Mouse (Mus musculus): ENCODE measurements around the gene Ino80. TPM values are rescaled to one million over a fixed set of nuclear protein-coding genes. Genes with fewer than 3 reads are reported as not detected.

Ino80 gene
- total RNA-seq, 2 experiments from 2014 or later: 16.1 to 21.0 TPM

GRCm38 (mm10) chr2:119454558-119454957, 22.9 kb downstream of the Ino80 start:
- no peak for DNase-seq

- DNase-seq: peak; percentile 56
Observed at GRCm38 (mm10) chr2:119436988-119437387, 40.5 kb downstream of the Ino80 start.

GRCm38 (mm10) chr2:119436467-119436866, 41.0 kb downstream of the Ino80 start:
- DNase-seq: no peak

- DNase-seq: peak; percentile 35
Observed at GRCm38 (mm10) chr2:119413819-119414218, 63.7 kb downstream of the Ino80 start.

DNA sequence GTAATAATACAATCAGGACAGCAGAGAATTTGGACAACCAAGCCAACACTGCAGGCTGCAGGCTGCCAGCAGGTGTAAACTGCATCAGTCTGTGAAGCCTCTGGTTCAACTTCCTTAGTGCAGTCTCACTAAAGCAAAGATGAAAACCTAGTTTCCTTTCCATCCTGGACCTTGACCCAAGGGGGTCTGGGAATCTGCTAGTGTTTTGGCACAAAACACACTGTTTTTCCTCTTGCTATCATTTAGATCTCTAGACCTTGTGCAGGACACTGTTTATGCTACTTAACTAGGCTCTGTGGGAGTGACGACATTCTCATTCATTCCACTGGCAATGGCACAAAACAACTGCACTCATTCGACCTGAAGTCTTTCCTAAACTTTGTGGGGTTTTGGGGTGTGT, 65.8 kb downstream of the Ino80 start:
- no peak for DNase-seq

GRCm38 (mm10) chr2:119411016-119411415, 66.5 kb downstream of the Ino80 start:
- no peak for DNase-seq

GRCm38 (mm10) chr2:119408733-119409132, 68.8 kb downstream of the Ino80 start:
- DNase-seq: no peak

DNA sequence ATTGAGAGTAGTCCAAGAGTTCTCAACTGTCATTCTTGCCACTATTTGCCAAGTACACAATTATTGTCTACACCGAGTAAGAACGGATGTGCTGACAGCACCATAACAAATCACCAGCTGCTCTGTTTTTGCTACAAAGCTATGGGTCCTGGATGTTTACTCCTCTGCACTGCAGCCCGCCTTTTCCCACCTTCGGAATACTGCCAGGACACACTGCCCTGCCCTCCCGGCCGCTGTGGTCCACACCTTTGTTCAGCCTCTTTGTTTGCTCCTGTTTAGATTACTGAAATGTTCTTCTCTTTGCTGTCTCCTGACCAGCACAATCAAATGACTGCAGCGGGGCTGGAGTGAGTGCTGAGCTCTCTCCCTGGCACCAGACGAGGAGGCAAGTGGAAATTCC, 69.2 kb downstream of the Ino80 start:
- peak; percentile 14 for DNase-seq

- no peak for DNase-seq
Observed at GRCm38 (mm10) chr2:119399313-119399712, 78.2 kb downstream of the Ino80 start.

DNA sequence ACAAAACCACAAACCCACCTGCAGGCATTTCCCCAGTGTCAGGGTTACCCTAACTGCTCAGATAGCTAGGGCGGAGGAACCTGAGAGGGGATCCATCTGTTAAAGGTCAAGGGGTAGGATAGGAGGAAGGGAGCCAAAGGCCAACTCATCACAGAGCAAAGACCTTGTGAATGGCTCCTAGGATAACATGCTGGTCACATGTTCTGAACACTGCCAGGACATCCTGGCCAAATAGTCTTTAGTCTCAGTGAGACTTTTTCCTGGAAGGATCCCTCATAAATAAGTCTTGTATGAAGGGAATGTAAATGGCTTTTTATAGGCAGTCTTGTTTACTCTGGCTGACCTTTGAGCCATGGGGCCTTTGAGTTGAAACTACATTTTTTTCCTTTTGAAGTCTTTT, 78.8 kb downstream of the Ino80 start:
- peak; percentile 39 for DNase-seq

DNA sequence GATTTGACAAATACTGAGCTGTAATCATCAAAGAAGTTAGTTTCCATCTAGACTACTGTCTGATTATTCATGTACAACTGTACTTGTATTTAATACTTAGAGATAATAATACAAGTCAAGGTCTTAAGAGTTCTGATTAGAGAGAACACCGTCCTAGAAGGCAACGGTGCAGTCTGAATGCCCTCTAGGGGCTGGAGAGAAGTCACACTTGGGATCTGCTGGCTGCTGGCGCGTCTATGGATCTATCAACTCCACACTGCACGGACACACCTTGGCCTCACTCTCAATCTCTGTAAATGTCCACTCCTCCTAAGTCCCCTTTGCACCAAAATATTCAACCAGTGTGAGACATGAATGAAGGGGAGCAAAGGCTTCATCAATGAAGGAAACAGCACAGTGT, 79.2 kb downstream of the Ino80 start:
- DNase-seq: no peak

GRCm38 (mm10) chr2:119389992-119390391, 87.5 kb downstream of the Ino80 start:
- no peak for DNase-seq

DNA sequence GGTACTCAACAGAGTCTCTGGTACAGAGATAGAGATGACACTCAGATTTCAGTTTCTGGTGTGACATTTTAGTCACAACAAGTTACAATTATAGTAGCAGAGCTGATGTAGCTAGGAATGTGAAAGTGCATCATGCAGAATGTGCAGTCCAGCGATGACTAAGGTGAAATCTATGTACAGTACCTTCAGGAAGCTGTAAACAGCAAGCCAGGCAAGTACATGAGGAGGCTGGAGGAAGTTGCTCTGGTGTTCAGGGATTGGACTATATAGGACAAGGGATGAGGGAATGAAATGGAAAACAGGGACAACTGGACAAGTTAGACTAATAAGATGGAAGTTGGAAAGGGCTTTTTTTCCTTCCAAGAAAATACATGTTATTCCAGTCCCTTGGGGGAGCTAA, 89.2 kb downstream of the Ino80 start:
- DNase-seq: no peak

DNA sequence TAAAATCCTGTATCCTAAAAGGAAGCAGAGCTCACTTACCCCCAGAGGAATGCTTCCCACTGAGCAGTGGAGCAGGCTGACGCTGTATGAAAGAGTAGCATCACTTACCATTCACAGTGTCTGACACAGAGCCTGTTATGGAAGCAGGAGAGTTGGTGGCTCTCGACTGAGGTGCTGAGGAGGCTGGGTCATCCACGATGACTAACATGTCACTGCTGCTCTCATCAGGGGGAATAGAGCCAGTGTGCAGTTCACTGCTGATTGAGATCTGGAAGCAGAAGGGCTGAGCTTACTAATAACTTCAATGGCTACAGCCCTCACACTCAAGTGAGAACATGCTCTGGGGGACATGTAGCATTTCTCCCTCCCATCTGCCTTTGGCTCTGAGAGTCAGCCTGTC, 98.0 kb downstream of the Ino80 start:
- no peak for DNase-seq

DNA sequence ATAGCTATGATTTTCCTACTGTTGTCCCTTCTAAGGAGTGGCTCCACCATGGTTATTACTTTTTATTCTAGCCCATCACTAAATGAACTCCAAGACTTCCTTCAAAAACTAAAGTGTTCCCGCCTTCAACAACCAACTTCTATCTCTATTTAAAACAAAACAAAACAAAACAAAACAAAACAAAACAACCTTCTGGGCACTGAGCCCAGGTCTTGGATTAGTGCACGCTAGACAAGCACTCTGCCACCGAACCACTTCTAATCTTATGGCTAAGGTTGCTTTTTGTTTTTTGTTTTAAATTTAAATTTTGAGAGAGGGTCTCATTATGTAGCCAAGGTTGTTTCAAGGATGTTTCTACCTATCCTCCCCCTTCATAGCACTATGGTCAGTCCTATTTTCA, 99.7 kb downstream of the Ino80 start:
- no peak for DNase-seq

GRCm38 (mm10) chr2:119377286-119377685, 100.2 kb downstream of the Ino80 start:
- peak; percentile 54 for DNase-seq

DNA sequence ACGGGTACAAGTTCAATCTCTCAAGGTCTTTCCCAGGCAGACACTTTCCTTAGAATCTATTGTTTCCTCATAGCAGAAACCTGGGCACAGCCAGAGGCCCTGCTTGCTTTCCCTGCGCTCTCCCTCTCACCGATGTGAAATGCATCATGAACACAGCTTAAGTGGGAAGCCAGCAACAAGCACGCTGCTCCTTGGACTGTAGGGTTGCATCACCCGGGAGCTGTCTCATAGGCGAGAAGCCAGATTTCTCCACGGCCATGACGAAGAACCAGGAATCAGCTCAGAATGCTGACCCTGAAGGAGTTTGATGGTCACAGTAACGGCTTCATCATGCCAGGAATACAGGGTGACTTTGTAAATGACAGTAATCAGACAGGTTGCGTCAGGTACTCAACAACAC, 107.4 kb downstream of the Ino80 start:
- peak; percentile 69 for DNase-seq

GRCm38 (mm10) chr2:119367346-119367745, 110.1 kb downstream of the Ino80 start:
- no peak for DNase-seq

DNA sequence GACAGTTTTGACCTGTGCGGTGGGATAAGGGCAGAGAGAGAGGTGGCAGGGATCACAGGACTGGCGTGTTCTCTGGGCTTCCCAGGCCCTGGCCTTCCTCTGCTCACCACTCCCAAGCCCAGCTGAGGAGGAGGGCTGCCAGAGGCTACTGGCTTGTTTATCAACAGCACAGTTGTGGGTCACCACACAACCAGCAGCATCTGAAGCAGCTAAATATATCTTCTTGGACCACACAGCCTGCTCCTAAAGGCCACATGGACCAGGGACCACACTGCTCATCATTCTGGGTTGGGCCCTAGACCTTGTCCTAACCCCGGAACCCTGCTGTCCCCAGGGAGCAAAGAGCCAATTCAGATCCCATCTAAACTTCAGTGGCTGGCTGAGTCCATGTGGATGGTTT, 112.5 kb downstream of the Ino80 start:
- no peak for DNase-seq

DNA sequence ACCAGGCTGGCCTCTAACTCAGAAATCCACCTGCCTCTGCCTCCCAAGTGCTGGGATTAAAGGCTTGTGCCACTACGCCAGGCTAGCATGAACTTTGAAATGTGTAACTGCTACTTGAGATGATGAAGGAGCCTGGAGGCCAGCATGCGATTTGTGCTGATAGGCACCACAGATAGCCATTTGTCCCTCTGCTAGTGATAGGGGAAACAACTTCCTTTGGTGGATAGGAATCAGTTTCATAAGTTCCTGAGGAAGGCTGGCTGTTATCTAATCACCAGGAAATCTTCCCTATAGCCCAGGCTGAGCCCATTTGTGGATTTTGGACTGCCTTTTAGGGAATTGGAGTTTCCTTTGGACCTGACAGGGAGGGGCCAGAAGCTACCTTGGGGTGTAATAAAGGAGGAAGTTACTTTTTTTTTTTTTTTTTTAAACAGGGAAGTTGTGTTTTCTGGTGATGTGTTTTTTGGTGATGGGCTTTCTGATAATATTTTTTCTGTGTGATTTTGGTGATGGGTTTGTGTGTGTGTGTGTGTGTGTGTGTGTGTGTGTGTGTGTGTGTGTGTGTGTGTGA, 117.7 kb downstream of the Ino80 start:
- no peak for DNase-seq

DNA sequence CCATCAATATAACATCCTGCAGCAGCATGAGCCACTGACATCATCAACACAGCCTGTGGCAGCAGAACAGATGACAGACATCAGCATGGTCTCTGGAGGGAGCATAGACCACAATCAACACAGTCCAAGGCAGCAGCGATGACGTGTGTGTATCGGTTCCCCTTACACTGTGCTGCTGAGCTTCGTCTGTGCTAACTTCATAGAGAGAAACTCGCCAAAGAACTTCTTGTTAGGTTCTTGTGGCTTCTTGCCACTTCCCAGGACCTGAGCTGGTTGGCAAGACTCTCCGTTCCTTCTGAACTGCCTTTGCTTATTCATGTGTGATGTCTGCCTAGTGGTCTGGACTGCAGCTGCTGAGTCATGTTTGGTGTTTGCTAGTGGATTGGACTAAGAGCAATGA, 119.2 kb downstream of the Ino80 start:
- no peak for DNase-seq

DNA sequence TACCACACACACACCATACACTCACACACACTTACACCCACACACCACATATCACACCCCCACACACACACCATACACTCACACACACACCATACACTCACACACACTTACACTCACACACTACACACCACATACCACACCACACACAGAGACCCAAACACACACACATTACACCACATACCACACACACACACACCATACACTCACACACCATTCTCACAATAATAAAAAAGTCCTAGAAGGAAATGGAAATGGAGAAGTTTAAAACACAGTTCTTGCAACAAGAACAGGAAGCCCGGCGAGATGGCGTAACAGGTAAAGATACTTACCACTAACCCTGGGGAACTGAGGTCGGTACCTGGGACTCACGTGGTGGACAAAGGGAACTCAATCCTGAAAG, 120.7 kb downstream of the Ino80 start:
- no peak for DNase-seq

DNA sequence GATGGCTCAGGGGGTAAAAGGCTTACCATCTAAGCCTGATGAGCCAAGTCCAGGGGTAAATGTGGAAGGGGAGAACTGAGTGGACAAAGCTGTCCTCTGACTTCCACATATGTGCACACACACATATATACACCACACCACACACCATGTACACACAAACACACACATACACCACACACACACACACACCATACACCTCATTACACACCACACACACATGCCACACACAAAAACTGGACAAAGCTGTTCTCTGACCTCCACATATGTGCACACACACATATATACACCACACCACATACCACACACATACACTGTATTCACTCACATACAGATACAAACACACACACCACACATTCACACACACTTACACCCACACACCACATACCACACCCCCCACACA, 121.2 kb downstream of the Ino80 start:
- DNase-seq: no peak

DNA sequence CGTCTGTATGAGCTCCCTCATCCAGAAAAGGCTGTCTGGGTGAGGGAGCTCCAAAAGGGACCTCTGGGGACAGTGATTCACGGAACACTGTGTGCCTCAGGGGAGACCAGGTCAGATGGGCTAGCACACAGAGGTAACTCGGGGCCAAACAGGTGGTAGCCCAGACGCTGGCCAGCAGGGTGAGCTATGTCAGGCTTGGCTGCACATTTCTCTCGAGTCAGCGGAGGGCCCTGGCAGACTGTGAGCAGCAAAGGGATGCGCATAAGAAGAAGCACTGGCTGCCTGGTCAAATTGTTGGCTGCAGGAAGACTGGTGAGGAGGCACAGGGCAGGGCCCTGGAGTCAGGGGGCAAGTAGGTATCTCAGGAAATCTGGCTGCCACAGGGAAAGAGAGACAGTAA, 121.8 kb downstream of the Ino80 start:
- DNase-seq: peak; percentile 54

- peak; percentile 72 for DNase-seq
Observed at GRCm38 (mm10) chr2:119355089-119355488, 122.4 kb downstream of the Ino80 start.
